Mouse (Mus musculus): ENCODE measurements around the gene Spem1. TPM values are rescaled to one million over a fixed set of nuclear protein-coding genes. Genes with fewer than 3 reads are reported as not detected.

The Spem1 gene
- polyA plus RNA-seq, 1 experiment = not detected

- Histone ChIP-seq H3K4me1 (ENCODE audit: control insufficient read depth, insufficient read depth, low read length) (no peaks in the 10 kb centered on the region), H3K4me3 (ENCODE audit: insufficient read depth, low read length) (no peak overlapping the region), H3K27ac (ENCODE audit: insufficient read depth, low read length) (no peak overlapping the region)
- TF ChIP-seq POLR2A (IDR thresholded peaks at IDR 0.05; ENCODE audit: low read depth, low read length) = no peak
- TF ChIP-seq CTCF (IDR thresholded peaks at IDR 0.05; ENCODE audit: borderline replicate concordance, insufficient read depth, low read length) = no peak
Measured at GRCm38 (mm10) chr11:69775716-69776115, 46.3 kb downstream of the Spem1 start.

- no peak overlapping the region for H3K27ac ChIP-seq (ENCODE audit: insufficient read depth, low read length)
- no peak for TF ChIP-seq CTCF (IDR thresholded peaks at IDR 0.05; ENCODE audit: borderline replicate concordance, insufficient read depth, low read length)
- no peak overlapping the region for H3K4me3 ChIP-seq (ENCODE audit: insufficient read depth, low read length)
- H3K4me1 ChIP-seq (ENCODE audit: control insufficient read depth, insufficient read depth, low read length) = no peaks in the 10 kb centered on the region
Measured at GRCm38 (mm10) chr11:69774961-69775360, 47.0 kb downstream of the Spem1 start.

Other genes with a start within 250 kb of the Spem1 start
- 7.9 and 10.2 TPM in 2 replicates for gene Wrap53, start 241.9 kb downstream of the Spem1 start, polyA plus RNA-seq (2011; ENCODE audit: insufficient read length, low read depth, missing spikeins)
- 159 and 160 TPM in 2 replicates for gene Trp53, start 241.8 kb downstream of the Spem1 start, polyA plus RNA-seq (2011; ENCODE audit: insufficient read length, low read depth, missing spikeins)
- gene Atp1b2, start 216.2 kb downstream of the Spem1 start, polyA plus RNA-seq (2011; ENCODE audit: insufficient read length, low read depth, missing spikeins) = 0.58 and 2.7 TPM in 2 replicates
- not detected in 2 replicates for gene Shbg, start 204.3 kb downstream of the Spem1 start, polyA plus RNA-seq (2011; ENCODE audit: insufficient read length, low read depth, missing spikeins)
- gene Sat2, start 200.2 kb downstream of the Spem1 start, polyA plus RNA-seq (2011; ENCODE audit: insufficient read length, low read depth, missing spikeins) = 11.7 and 13.6 TPM in 2 replicates
- 63.5 and 71.7 TPM in 2 replicates for gene Fxr2, start 189.2 kb downstream of the Spem1 start, polyA plus RNA-seq (2011; ENCODE audit: insufficient read length, low read depth, missing spikeins)
- gene Sox15, start 166.9 kb downstream of the Spem1 start, polyA plus RNA-seq (2011; ENCODE audit: insufficient read length, low read depth, missing spikeins) = not detected in 2 replicates
- gene Mpdu1, start 159.5 kb downstream of the Spem1 start, polyA plus RNA-seq (2011; ENCODE audit: insufficient read length, low read depth, missing spikeins) = 45.2 and 47.8 TPM in 2 replicates
- gene Cd68, start 156.0 kb downstream of the Spem1 start, polyA plus RNA-seq (2011; ENCODE audit: insufficient read length, low read depth, missing spikeins) = 4.9 and 8.6 TPM in 2 replicates
- 717 and 781 TPM in 2 replicates for gene Eif4a1, start 149.8 kb downstream of the Spem1 start, polyA plus RNA-seq (2011; ENCODE audit: insufficient read length, low read depth, missing spikeins)
- gene Senp3, start 140.1 kb downstream of the Spem1 start, polyA plus RNA-seq (2011; ENCODE audit: insufficient read length, low read depth, missing spikeins) = 117 and 187 TPM in 2 replicates
- gene Tnfsf13, start 136.4 kb downstream of the Spem1 start, polyA plus RNA-seq (2011; ENCODE audit: insufficient read length, low read depth, missing spikeins) = 0.85 and 1.5 TPM in 2 replicates
- gene Tnfsf12, start 126.3 kb downstream of the Spem1 start, polyA plus RNA-seq (2011; ENCODE audit: insufficient read length, low read depth, missing spikeins) = 20.0 and 25.5 TPM in 2 replicates
- 3.0 and 4.4 TPM in 2 replicates for gene Tnfsfm13, start 126.1 kb downstream of the Spem1 start, polyA plus RNA-seq (2011; ENCODE audit: insufficient read length, low read depth, missing spikeins)
- gene Polr2a, start 63.5 kb downstream of the Spem1 start, polyA plus RNA-seq (2011; ENCODE audit: insufficient read length, low read depth, missing spikeins) = 82.6 and 90.9 TPM in 2 replicates
- gene Slc35g3, start 60.2 kb downstream of the Spem1 start, polyA plus RNA-seq (2011; ENCODE audit: insufficient read length, low read depth, missing spikeins) = not detected in 2 replicates
- 22.6 and 28.5 TPM in 2 replicates for gene Zbtb4, start 56.3 kb downstream of the Spem1 start, polyA plus RNA-seq (2011; ENCODE audit: insufficient read length, low read depth, missing spikeins)
- gene Chrnb1, start 26.2 kb downstream of the Spem1 start, polyA plus RNA-seq (2011; ENCODE audit: insufficient read length, low read depth, missing spikeins) = 4.6 and 7.2 TPM in 2 replicates
- 1.1 and 2.5 TPM in 2 replicates for gene Fgf11, start 20.3 kb downstream of the Spem1 start, polyA plus RNA-seq (2011; ENCODE audit: insufficient read length, low read depth, missing spikeins)
- not detected in 2 replicates for gene Tmem102, start 16.6 kb downstream of the Spem1 start, polyA plus RNA-seq (2011; ENCODE audit: insufficient read length, low read depth, missing spikeins)
- not detected in 2 replicates for gene Gm39566, start 6.9 kb downstream of the Spem1 start, polyA plus RNA-seq (2011; ENCODE audit: insufficient read length, low read depth, missing spikeins)
- gene Spem2, start 3.7 kb downstream of the Spem1 start, polyA plus RNA-seq (2011; ENCODE audit: insufficient read length, low read depth, missing spikeins) = not detected in 2 replicates
- 33.8 and 42.0 TPM in 2 replicates for gene Nlgn2, start 15.6 kb upstream of the Spem1 start, polyA plus RNA-seq (2011; ENCODE audit: insufficient read length, low read depth, missing spikeins)
- 72.1 and 94.8 TPM in 2 replicates for gene Tmem256, start 16.3 kb upstream of the Spem1 start, polyA plus RNA-seq (2011; ENCODE audit: insufficient read length, low read depth, missing spikeins)
- 120 and 128 TPM in 2 replicates for gene Plscr3, start 24.2 kb upstream of the Spem1 start, polyA plus RNA-seq (2011; ENCODE audit: insufficient read length, low read depth, missing spikeins)
- not detected in 2 replicates for gene Tnk1, start 36.5 kb upstream of the Spem1 start, polyA plus RNA-seq (2011; ENCODE audit: insufficient read length, low read depth, missing spikeins)
- not detected in 2 replicates for gene Tmem95, start 55.8 kb upstream of the Spem1 start, polyA plus RNA-seq (2011; ENCODE audit: insufficient read length, low read depth, missing spikeins)
- 20.7 and 26.0 TPM in 2 replicates for gene Kctd11, start 59.2 kb upstream of the Spem1 start, polyA plus RNA-seq (2011; ENCODE audit: insufficient read length, low read depth, missing spikeins)
- gene Acap1, start 73.4 kb upstream of the Spem1 start, polyA plus RNA-seq (2011; ENCODE audit: insufficient read length, low read depth, missing spikeins) = not detected in 2 replicates
- gene 2810408A11Rik, start 78.8 kb upstream of the Spem1 start, polyA plus RNA-seq (2011; ENCODE audit: insufficient read length, low read depth, missing spikeins) = 3.5 and 4.9 TPM in 2 replicates
- gene Neurl4, start 78.9 kb upstream of the Spem1 start, polyA plus RNA-seq (2011; ENCODE audit: insufficient read length, low read depth, missing spikeins) = 30.8 and 31.8 TPM in 2 replicates
- gene Gps2, start 91.7 kb upstream of the Spem1 start, polyA plus RNA-seq (2011; ENCODE audit: insufficient read length, low read depth, missing spikeins) = 24.1 and 27.8 TPM in 2 replicates
- 725 and 764 TPM in 2 replicates for gene Eif5a, start 99.8 kb upstream of the Spem1 start, polyA plus RNA-seq (2011; ENCODE audit: insufficient read length, low read depth, missing spikeins)
- gene Ybx2, start 113.6 kb upstream of the Spem1 start, polyA plus RNA-seq (2011; ENCODE audit: insufficient read length, low read depth, missing spikeins) = not detected in 2 replicates
- gene Slc2a4, start 126.0 kb upstream of the Spem1 start, polyA plus RNA-seq (2011; ENCODE audit: insufficient read length, low read depth, missing spikeins) = 2.3 and 2.7 TPM in 2 replicates
- not detected in 2 replicates for gene Cldn7, start 142.6 kb upstream of the Spem1 start, polyA plus RNA-seq (2011; ENCODE audit: insufficient read length, low read depth, missing spikeins)
- gene Ctdnep1, start 159.0 kb upstream of the Spem1 start, polyA plus RNA-seq (2011; ENCODE audit: insufficient read length, low read depth, missing spikeins) = 140 and 171 TPM in 2 replicates
- 68.8 and 86.1 TPM in 2 replicates for gene Elp5, start 160.3 kb upstream of the Spem1 start, polyA plus RNA-seq (2011; ENCODE audit: insufficient read length, low read depth, missing spikeins)
- 639 and 646 TPM in 2 replicates for gene Gabarap, start 169.0 kb upstream of the Spem1 start, polyA plus RNA-seq (2011; ENCODE audit: insufficient read length, low read depth, missing spikeins)
- 78.6 and 89.1 TPM in 2 replicates for gene Phf23, start 173.6 kb upstream of the Spem1 start, polyA plus RNA-seq (2011; ENCODE audit: insufficient read length, low read depth, missing spikeins)
- gene Dvl2, start 178.4 kb upstream of the Spem1 start, polyA plus RNA-seq (2011; ENCODE audit: insufficient read length, low read depth, missing spikeins) = 27.7 and 32.1 TPM in 2 replicates
- gene Acadvl, start 193.2 kb upstream of the Spem1 start, polyA plus RNA-seq (2011; ENCODE audit: insufficient read length, low read depth, missing spikeins) = 47.4 and 57.9 TPM in 2 replicates
- 69.8 and 77.7 TPM in 2 replicates for gene Dlg4, start 194.8 kb upstream of the Spem1 start, polyA plus RNA-seq (2011; ENCODE audit: insufficient read length, low read depth, missing spikeins)
- gene Asgr1, start 231.9 kb upstream of the Spem1 start, polyA plus RNA-seq (2011; ENCODE audit: insufficient read length, low read depth, missing spikeins) = 0.52 and 0.60 TPM in 2 replicates

Measured in embryonic fibroblast, embryonic 13.5 days (primary cell).